Mouse (Mus musculus): ENCODE measurements around the gene Cfap157. TPM values are rescaled to one million over a fixed set of nuclear protein-coding genes. Genes with fewer than 3 reads are reported as not detected.

Cfap157 gene
- polyA plus RNA-seq, 1 experiment from 2014 or later = 0.30 TPM

DNA sequence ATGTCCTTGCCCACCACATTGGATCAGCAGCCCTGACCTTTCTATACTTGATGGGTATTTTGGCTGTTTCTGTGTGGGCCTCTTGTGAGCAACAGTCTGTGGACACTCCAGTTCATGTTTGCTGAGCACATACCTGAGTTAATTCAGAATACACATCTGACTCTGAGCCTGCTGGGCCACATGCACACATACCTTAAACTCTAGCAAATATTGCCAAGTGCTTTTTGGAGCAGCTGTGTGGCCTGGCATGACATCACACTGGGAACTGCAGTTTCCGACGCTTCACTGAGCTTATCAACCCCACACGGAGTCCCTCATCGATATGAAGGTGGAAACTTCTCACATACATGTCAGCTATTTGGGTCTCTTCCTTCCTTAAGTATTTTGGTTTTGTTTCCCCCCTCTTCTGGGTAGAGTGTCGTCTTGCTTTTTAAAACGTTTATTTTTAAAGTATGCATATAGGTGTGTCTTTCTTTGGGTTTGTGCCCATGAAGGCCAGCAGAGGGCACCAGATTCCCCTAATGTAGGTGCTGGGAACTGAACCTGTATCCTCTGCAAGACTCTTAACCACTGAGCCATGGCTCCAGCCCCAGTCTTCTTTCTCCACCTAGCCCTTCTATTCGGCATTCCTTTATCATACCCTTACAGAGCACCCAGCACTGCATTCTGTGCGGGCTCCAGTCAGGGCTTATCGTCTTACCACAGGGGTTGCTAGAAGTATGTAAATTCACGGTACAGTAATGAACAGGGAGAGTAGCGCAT is 37.0 kb upstream of the Cfap157 start:
- no peaks in the 10 kb centered on the region for H3K27me3 ChIP-seq (replicated peaks; ENCODE audit: control insufficient read depth, insufficient read depth, low read length)
- DNase-seq (ENCODE audit: low spot score) (no peak), ATAC-seq (replicated peaks; ENCODE audit: low FRiP score) (peak; percentile 64)

DNA sequence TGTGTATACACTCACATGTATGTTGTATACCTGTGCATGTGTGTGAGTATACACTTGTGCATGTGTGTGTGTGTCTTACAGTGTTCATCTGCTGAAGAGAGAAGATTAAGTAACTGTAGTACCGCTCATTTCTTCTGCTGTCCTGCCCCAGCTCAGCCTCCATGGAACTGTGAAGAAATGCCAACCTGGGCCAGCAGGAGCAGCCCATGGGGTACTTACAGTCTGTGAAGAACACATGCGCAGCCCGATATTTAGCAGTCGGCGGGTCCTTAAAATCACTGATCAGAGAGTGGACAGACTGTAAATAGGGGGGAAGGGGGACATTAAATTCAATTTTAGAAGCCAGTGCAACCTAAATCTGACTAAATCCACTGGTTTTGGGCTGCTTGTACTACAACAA is 34.0 kb upstream of the Cfap157 start:
- H3K9ac ChIP-seq (ENCODE audit: low read depth, low read length) = no peak overlapping the region
- 93% methylated on average over 5 of the region's 5 CpGs for WGBS

More for the DNA sequence above, 37.0 kb upstream of the Cfap157 start:
- H3K4me3 ChIP-seq (ENCODE audit: low read depth, low read length) = no peak overlapping the region
- no peak overlapping the region for H3K9ac ChIP-seq (ENCODE audit: low read depth, low read length)
- no peaks in the 10 kb centered on the region for H3K9me3 ChIP-seq (ENCODE audit: control insufficient read depth, low read length)
- 56% methylated on average over 11 of the region's 11 CpGs for WGBS
- 0 out of 2 replicates have a peak, but pooled peaks cover 2% of the 10 kb centered on the region for H3K4me1 ChIP-seq (replicated peaks; ENCODE audit: control insufficient read depth, insufficient read depth, low read length)
- H3K27ac ChIP-seq (ENCODE audit: low read depth, low read length) = no peak overlapping the region
- H3K4me2 ChIP-seq = no peak overlapping the region
- H3K36me3 ChIP-seq (ENCODE audit: control insufficient read depth, insufficient read depth, low read length) = peaks cover 2% of the 10 kb centered on the region; the same call in 1 of the 2 replicates

DNA sequence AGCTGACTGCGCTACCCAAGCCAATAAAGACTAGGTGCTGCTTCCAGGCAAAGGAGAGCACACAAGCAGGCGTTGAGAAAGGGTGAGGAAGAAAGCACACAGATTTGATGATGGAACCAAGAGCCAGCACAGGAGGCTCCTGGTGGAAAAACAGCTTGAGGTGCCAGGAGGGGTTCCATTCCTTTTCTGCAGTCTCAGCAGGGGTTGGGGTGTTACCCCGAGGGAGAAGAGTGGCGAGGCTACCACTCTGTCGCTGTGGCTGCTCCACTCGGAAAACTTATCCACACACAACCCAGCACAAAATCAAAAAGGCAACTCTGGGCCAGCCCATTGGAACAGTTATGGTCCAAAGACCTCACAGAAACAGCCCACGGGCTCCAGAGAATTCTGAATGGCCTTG is 33.4 kb upstream of the Cfap157 start:
- no peak for ATAC-seq (replicated peaks; ENCODE audit: low FRiP score)
- Histone ChIP-seq H3K27me3 (replicated peaks; ENCODE audit: control insufficient read depth, insufficient read depth, low read length) (no peaks in the 10 kb centered on the region), H3K4me1 (replicated peaks; ENCODE audit: control insufficient read depth, insufficient read depth, low read length) (no peaks in the 10 kb centered on the region), H3K36me3 (ENCODE audit: control insufficient read depth, insufficient read depth, low read length) (peaks cover 2% of the 10 kb centered on the region; the same call in 1 of the 2 replicates), H3K27ac (ENCODE audit: low read depth, low read length) (no peak overlapping the region), H3K4me3 (ENCODE audit: low read depth, low read length) (no peak overlapping the region), H3K4me2 (no peak overlapping the region), H3K9me3 (ENCODE audit: control insufficient read depth, low read length) (no peaks in the 10 kb centered on the region), H3K9ac (ENCODE audit: low read depth, low read length) (no peak overlapping the region)
- 70% methylated on average over 7 of the region's 7 CpGs for WGBS
- DNase-seq (ENCODE audit: low spot score) = no peak

More for the DNA sequence above, 34.0 kb upstream of the Cfap157 start:
- Histone ChIP-seq H3K36me3 (ENCODE audit: control insufficient read depth, insufficient read depth, low read length) (peaks cover 2% of the 10 kb centered on the region; the same call in 1 of the 2 replicates), H3K4me1 (replicated peaks; ENCODE audit: control insufficient read depth, insufficient read depth, low read length) (0 out of 2 replicates have a peak, but pooled peaks cover 2% of the 10 kb centered on the region), H3K4me3 (ENCODE audit: low read depth, low read length) (no peak overlapping the region), H3K4me2 (no peak overlapping the region), H3K9me3 (ENCODE audit: control insufficient read depth, low read length) (no peaks in the 10 kb centered on the region), H3K27me3 (replicated peaks; ENCODE audit: control insufficient read depth, insufficient read depth, low read length) (no peaks in the 10 kb centered on the region), H3K27ac (ENCODE audit: low read depth, low read length) (no peak overlapping the region)
- ATAC-seq (replicated peaks; ENCODE audit: low FRiP score) (no peak), DNase-seq (ENCODE audit: low spot score) (no peak)

DNA sequence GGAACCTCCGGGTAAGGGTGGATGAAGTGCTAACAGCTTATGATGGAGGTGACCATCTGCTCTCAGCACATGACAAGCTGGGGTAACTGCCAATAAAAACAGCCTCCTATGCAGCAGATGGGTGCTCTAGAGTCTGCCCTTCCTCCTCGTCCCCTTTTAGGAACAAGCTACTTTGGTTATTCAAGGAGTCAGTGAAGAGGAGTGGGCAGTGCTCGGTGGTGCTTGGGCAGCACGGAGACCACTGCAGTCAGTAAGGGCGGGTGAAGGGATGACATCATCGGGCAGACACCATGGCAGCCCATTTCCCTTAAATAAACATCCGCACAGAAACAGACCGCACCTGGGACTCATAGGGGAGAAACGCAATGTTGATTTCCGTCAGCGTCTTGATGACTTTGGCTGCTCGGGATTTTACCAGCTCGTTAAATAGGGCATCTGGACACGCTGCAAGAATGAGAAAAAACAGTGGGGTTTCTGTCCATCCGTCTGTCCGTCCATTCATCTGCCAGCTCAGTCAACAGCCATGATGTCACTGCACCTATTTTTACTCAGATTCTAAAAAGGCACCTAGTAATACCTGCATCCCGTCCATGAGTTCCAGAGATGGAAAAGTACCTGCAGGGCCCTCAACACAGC is 32.8 kb upstream of the Cfap157 start:
- Histone ChIP-seq H3K36me3 (ENCODE audit: control insufficient read depth, insufficient read depth, low read length) (peaks cover 2% of the 10 kb centered on the region; the same call in 1 of the 2 replicates), H3K9ac (ENCODE audit: low read depth, low read length) (no peak overlapping the region), H3K4me1 (replicated peaks; ENCODE audit: control insufficient read depth, insufficient read depth, low read length) (no peaks in the 10 kb centered on the region), H3K27ac (ENCODE audit: low read depth, low read length) (no peak overlapping the region), H3K9me3 (ENCODE audit: control insufficient read depth, low read length) (no peaks in the 10 kb centered on the region), H3K4me3 (ENCODE audit: low read depth, low read length) (no peak overlapping the region), H3K4me2 (no peak overlapping the region), H3K27me3 (replicated peaks; ENCODE audit: control insufficient read depth, insufficient read depth, low read length) (no peaks in the 10 kb centered on the region)
- 73% methylated on average over 17 of the region's 17 CpGs for WGBS
- ATAC-seq (replicated peaks; ENCODE audit: low FRiP score) = no peak
- DNase-seq (ENCODE audit: low spot score) = no peak

DNA sequence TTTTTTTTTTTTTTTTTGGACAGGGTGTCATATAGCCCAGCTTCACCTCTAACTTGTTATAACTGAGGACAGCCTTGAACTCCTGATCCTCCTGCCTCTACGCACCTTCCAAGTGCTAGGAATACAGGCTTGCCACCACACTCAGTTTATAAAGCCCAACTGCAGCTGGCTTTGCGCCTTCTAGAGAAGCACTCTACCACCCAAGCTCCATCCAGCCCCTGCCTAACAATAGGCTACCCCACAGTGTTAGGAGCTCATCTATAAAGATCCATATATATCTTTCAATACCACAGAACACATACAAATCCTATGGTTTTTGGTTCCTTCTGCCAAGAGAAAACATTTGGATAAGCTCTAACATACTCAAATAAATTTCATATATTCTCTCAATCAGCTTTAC is 32.3 kb upstream of the Cfap157 start:
- Histone ChIP-seq H3K9me3 (ENCODE audit: control insufficient read depth, low read length) (no peaks in the 10 kb centered on the region), H3K4me2 (no peak overlapping the region), H3K9ac (ENCODE audit: low read depth, low read length) (no peak overlapping the region), H3K4me3 (ENCODE audit: low read depth, low read length) (no peak overlapping the region), H3K27ac (ENCODE audit: low read depth, low read length) (no peak overlapping the region), H3K27me3 (replicated peaks; ENCODE audit: control insufficient read depth, insufficient read depth, low read length) (no peaks in the 10 kb centered on the region), H3K4me1 (replicated peaks; ENCODE audit: control insufficient read depth, insufficient read depth, low read length) (no peaks in the 10 kb centered on the region; the same call in 1 of the 2 replicates), H3K36me3 (ENCODE audit: control insufficient read depth, insufficient read depth, low read length) (peaks cover 2% of the 10 kb centered on the region; the same call in 1 of the 2 replicates)
- DNase-seq (ENCODE audit: low spot score) = no peak
- no peak for ATAC-seq (replicated peaks; ENCODE audit: low FRiP score)
- WGBS = 91% methylated on average over 2 of the region's 2 CpGs

DNA sequence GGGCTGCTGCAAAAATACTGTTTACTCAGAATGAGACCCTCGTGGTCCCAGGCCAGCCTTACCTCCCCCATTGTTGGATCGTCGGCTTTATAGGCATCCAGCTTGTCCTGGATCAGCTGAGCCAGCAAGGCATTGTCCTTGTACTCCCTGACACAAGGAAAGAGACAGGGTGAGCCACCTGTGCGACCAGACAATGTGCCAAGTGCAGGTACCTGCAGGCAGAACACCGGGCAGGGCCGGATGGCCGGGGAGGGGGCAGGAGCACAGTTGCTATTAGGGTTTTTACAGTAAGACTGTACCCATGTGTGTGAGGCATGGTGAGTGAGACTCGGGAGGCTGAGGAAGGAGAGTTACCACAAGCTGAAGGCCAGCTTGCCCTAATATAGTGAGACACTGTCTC is 27.7 kb upstream of the Cfap157 start:
- H3K9me3 ChIP-seq (ENCODE audit: control insufficient read depth, low read length) = no peaks in the 10 kb centered on the region
- no peak overlapping the region for H3K9ac ChIP-seq (ENCODE audit: low read depth, low read length)
- no peaks in the 10 kb centered on the region; the same call in 1 of the 2 replicates for H3K4me1 ChIP-seq (replicated peaks; ENCODE audit: control insufficient read depth, insufficient read depth, low read length)
- no peaks in the 10 kb centered on the region for H3K36me3 ChIP-seq (ENCODE audit: control insufficient read depth, insufficient read depth, low read length)
- DNase-seq (ENCODE audit: low spot score) (no peak), ATAC-seq (replicated peaks; ENCODE audit: low FRiP score) (no peak)
- 82% methylated on average over 8 of the region's 8 CpGs for WGBS
- no peaks in the 10 kb centered on the region for H3K27me3 ChIP-seq (replicated peaks; ENCODE audit: control insufficient read depth, insufficient read depth, low read length)
- no peak overlapping the region for H3K4me2 ChIP-seq
- no peak overlapping the region for H3K27ac ChIP-seq (ENCODE audit: low read depth, low read length)
- no peak overlapping the region for H3K4me3 ChIP-seq (ENCODE audit: low read depth, low read length)

DNA sequence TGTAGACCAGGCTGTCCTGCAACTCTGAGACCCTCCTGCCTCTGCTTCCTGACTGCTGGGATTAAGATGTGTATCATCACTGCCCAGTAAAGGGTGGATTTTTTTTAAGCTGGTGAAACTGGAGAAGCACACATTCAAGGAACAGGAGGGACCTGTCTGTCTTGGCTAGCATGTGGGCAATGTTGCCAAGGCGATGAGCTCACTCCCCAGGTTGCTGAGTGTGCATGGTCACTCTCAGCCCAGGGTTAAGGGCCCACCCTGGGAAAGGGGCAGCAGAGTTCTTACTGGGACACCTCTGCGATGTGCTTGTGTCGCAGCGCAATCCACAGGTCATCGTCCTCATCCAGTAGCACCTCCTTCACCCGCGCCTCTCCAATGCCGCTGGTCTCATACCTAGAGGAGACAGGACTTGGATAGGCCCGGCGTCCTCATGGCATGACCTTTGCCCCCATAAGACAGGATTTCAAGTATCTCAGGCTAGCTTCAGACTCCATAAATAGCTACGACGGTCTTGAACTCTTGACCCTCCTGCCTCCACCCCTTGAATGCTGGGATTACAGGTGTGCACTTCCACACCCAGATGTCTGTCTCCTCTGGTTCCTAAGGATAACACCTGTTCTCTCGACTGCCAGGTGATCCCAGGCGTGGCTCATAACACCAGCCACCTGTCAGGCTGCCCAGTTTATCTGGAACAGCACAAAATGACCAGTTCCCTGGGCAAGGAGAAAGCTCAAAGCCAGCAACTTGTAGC is 24.8 kb upstream of the Cfap157 start:
- 89% methylated on average over 14 of the region's 14 CpGs for WGBS
- no peak for ATAC-seq (replicated peaks; ENCODE audit: low FRiP score)
- Histone ChIP-seq H3K9ac (ENCODE audit: low read depth, low read length) (no peak overlapping the region), H3K9me3 (ENCODE audit: control insufficient read depth, low read length) (no peaks in the 10 kb centered on the region), H3K27ac (ENCODE audit: low read depth, low read length) (no peak overlapping the region), H3K4me1 (replicated peaks; ENCODE audit: control insufficient read depth, insufficient read depth, low read length) (no peaks in the 10 kb centered on the region; the same call in 1 of the 2 replicates), H3K36me3 (ENCODE audit: control insufficient read depth, insufficient read depth, low read length) (no peaks in the 10 kb centered on the region), H3K27me3 (replicated peaks; ENCODE audit: control insufficient read depth, insufficient read depth, low read length) (no peaks in the 10 kb centered on the region), H3K4me3 (ENCODE audit: low read depth, low read length) (no peak overlapping the region), H3K4me2 (no peak overlapping the region)
- DNase-seq (ENCODE audit: low spot score) = no peak

DNA sequence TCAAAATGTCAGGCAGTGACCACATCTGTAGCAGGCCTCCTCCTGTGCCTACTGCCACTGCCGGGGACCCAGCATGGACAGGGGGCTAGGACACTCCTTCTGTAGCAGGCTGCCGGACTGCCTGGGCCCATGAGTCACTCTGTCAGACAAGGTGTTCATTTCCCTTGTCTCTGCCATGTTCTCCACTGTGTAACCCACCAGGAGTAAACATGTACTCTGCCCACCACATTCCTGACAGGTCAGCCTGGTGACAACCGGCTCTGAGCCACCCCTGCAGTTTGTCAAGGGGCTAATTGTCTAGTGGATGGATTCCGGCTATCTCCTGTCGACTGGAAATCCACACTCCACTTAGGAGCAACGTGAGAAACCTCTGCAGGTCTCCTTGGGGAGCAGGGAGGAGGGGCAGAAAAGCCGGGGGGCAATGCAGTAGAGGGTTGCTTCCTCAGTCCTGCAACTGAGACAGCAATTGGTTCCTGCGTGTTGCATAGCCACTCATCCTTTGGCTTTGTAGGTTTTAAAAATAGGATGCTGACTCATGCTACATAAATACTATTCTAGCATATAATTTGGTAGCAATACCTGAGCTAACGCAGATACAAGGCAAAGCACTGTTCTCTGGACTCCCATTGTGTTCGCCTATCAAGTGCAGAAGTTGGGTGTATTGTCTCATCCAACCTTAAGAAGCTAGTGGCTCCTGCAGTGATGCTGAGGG is 14.2 kb upstream of the Cfap157 start:
- no peaks in the 10 kb centered on the region for H3K9me3 ChIP-seq (ENCODE audit: control insufficient read depth, low read length)
- DNase-seq (ENCODE audit: low spot score) = no peak
- WGBS = 60% methylated on average over 10 of the region's 10 CpGs
- H3K9ac ChIP-seq (ENCODE audit: low read depth, low read length) = no peak overlapping the region
- no peak overlapping the region for H3K27ac ChIP-seq (ENCODE audit: low read depth, low read length)
- H3K4me1 ChIP-seq (replicated peaks; ENCODE audit: control insufficient read depth, insufficient read depth, low read length) = no peaks in the 10 kb centered on the region
- H3K4me2 ChIP-seq = no peak overlapping the region
- H3K27me3 ChIP-seq (replicated peaks; ENCODE audit: control insufficient read depth, insufficient read depth, low read length) = no peaks in the 10 kb centered on the region
- ATAC-seq (replicated peaks; ENCODE audit: low FRiP score) = no peak
- H3K36me3 ChIP-seq (ENCODE audit: control insufficient read depth, insufficient read depth, low read length) = peaks cover 9% of the 10 kb centered on the region; the same call in 1 of the 2 replicates
- no peak overlapping the region for H3K4me3 ChIP-seq (ENCODE audit: low read depth, low read length)
